Mouse (Mus musculus): ENCODE data around the gene Gm11492.

Gm11492 gene

DNA sequence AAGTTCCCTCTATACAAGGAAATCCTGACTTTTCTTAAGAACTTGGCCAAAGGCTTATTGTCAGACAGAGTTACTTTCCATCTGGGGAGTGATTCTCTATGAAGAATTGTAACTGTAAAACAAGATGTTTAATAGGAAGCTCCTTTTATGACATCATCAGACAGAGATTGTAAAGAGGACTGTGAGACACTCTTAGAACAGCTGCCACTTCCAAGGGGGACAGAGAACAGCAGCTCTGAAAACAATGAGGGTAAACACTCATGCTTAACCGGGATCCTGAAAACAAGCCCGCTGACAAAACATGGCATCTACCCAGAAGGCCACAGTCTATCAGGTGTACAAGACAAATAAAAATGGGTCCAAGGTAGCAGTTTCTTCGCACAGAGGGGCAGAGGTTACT, at the start of gene Gm11492:
Gm11492 (plus strand) TSS at position 153 of the 400 bp plus-strand sequence.
- DNase-seq (ENCODE audit: low spot score in 2 of 2): no peak

DNA sequence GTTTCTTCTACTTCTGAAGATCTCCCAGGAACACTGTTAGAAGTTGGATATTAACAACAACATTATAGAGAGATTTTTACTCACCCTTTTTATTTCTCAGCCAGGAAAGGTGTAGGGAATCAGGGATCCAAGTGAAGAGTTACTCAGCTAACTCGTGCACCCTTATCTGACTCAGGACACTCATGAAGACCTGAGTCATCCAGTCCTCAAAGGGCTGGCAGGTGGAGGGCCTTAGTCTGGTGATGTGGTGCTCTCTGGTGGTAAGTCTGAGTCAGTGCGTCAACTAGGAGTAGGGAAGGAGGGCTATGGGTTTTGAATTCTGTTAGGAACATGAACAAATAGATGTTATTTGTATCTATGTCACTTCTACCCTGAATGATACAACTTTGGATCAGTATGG, 47.2 kb upstream of the Gm11492 start:
- peak in 1 of 2 experiments; percentile 17 for DNase-seq (ENCODE audit: low spot score in 2 of 2)

DNA sequence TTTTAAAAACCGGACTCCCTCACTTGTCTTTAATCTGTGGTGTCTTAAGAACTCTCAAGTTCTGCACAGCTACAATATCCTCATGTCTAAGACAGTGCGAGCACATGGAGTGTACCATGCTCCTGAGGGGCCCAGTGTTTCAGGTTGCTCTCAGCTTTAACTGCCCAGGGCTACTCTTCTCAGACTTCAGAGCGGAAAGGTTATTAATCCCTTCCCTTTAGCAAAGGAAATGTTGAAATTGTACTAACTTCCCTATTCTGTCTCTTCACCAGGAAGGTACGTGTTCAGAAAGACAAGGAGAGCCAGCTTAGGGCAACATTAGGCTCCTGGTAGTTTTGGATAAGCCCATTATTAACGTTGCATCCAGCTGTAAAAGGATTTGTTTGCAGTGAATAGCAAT, 43.0 kb upstream of the Gm11492 start:
- no peak for DNase-seq (ENCODE audit: low spot score in 2 of 2)

DNA sequence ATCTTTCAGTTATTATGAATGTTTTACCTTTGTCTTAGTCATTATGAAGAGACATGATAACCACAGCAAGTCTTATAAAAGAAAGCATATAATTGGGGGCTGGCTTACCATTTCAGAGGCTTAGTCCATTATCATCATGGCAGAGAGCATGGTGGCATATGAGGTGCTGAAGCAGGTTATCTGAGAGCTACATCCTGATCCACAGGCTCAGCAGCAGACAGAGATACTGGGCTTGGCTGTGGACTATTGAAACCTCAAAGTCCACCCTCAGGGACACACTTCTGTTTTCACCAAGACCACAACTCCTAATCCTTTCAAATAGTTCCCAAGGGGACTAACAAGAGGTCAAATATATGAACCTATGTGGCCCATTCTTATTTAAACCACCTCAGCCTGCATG, 42.5 kb upstream of the Gm11492 start:
- DNase-seq (ENCODE audit: low spot score in 2 of 2): no peak

DNA sequence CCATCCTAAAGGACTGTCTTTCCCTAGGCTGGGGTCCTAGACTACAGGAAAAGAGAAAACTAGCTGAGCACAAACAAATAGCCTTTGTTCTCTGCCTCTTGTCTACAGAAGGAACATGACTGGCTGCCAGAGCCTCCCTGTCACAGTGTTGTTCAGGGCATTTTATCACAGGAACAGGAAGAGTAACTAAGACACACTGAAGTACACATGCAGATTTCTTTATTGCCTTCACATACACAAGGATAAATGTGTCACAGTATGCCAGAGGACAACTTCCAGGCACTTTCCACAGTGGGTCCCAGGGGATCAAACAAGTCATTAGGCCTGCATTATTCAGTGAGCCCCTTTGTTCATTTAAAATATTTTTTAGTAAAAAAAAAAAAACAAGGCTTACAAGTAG, 41.7 kb upstream of the Gm11492 start:
- DNase-seq (ENCODE audit: low spot score in 2 of 2): no peak

DNA sequence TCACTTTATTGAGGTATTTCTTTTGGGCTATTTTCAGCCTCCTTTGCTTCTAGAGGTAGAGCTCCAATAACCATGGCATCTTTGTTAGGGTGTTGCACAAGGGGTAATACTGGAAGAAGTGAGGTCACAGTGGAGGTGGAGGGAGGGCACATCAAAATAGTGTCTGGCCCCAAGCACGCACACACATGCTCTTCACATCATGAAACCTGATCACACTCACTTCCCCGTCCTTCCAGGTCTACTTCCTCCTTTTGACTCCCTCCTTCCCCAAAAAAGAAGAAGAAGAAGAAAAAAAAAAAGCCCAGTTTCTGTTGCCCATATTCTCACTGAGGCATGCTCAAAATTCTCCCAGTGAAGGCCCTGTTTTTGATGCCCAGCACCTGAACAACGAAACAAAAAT, 39.1 kb upstream of the Gm11492 start:
- no peak for DNase-seq (ENCODE audit: low spot score in 2 of 2)

DNA sequence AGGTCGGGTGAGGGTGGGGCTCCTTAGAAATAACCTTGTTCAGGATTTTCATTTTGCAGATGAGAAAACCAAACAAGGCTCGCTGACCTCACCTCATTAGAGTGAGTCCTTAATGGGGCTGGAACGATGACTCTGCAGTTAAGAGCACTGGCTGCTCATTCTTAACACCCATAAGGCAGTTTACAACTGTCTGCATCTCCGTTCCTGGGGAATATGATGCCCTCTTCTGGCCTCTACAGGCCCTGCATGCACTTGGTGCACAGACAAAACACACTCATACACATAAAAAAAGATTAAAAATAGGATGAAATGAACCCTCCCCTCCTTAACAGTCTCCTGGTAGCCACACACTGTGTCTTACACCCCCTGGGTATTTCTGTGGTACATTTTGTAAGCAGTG, 38.5 kb upstream of the Gm11492 start:
- no peak for DNase-seq (ENCODE audit: low spot score in 2 of 2)

DNA sequence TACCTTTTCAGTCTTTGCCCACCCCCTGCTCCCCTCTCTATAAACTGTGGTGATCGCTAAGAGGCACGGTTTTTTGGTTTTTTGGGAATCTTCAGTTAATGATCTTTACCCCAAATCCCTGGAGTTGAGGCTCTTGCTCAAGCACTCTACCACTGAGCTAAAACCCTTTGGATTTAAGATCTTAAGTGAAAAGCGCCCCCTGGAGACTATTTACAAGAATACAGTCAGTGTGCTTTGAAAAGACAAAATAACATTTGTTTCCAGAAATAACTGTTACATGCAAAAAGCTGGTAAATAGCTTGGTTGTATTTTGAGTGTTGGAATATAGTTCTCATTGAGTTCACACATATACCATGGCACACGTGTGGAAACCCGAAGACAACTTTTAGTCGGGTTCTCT, 34.8 kb upstream of the Gm11492 start:
- DNase-seq (ENCODE audit: low spot score in 2 of 2): no peak

DNA sequence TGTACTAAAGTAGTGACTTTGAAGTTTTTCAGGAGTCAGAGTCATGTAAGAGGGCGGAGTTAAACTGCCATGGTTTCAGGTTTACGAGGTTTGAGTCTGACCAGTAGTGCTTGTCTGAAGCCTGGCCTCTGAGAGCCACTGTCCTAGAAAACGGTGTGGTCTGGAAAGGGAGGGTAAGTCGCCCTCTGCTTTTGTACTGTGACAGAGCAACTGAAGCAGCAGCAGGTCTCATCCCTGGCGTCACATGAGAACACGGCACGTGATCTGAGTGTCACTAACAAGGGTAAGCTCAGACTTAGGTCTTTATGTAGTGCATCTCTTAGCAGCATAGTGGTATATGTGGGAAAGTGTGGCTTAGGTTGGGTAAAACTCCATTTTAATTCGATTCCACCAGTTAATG, 24.2 kb upstream of the Gm11492 start:
- DNase-seq (ENCODE audit: low spot score in 2 of 2): no peak

DNA sequence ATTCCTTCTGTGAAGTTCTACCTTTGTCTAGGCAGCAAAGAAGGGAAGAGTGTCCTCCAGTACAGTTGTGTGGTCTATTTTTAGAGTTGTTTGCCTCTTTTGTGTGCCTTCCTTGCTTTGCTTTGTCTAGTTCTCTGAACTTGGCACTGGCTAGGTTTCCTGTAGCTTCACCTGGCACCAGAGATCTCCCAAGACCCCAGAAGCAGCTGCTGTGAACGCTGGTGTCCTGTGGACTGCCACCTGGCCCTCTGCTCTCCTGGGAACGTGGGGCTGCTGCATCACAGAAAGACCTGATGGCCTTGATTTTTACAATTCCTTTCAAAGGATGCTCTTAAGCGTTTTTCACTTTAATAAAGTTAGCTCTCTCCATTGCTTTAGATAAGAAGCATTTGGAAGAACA, 23.5 kb upstream of the Gm11492 start:
- DNase-seq (ENCODE audit: low spot score in 2 of 2): no peak

DNA sequence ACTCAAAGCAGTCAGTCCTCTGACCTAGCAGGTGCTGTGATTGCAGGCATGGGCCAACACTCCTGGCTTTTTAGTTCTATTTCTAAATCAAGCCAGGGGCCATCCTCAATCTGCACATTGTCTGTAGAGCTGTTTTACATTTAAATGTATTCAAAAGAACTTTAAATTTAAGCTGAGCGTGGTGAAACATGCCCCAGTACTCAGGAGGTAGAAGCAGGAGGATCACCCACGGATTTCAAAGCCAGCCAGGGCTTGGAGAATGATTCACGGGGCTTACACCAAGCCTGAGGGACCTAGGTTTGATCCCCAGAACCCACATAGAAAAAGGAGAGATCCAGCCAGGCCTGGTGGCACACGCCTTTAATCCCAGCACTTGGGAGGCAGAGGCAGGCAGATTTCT, 13.1 kb upstream of the Gm11492 start:
- DNase-seq (ENCODE audit: low spot score in 2 of 2): no peak

DNA sequence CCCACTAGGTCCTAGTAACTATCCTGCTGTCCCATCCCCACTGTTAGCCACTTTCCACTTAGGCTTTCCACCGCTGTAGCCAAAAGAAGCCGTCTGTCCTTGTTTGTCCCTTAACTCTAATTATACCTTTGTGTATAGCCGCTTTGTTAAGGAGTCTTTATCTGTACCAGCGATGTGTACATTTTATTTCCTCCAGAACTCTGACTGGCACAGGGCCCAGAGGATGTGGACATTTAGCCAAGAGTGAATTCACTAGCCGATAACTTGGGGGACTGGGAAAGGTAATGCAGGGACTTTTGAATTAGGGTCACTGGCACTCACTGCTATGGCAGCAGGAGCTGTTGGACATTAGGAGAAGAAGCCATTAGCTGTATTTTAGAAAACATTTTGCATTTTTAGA, 12.1 kb upstream of the Gm11492 start:
- no peak for DNase-seq (ENCODE audit: low spot score in 2 of 2)

DNA sequence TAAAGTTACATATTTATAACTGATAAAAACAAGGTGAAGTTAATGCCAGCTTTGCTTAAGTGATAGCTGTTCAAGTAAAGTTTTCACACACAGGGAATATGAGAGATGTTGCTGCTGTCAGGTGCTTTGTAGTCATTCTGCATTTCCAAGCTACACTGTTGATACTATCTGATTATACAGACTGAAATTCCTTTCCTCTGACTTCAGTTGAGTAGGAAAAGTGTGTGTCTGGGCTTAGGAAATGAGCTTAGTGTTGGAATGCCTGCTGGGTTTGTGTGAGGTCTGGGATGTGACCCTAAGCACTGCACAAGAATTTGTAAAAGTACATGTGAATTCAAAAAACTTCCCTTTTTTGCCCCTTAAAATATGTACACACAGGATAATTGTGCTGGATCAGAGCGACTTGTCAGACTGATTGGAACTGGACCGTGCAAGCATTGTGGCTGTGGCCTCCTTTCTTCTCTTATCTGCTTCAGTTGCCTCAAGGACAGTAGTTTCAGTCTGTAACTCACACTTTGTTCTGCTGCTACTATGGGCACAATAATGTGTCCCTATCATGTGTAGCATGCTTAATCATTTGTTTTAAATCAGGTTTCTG, 11.2 kb upstream of the Gm11492 start:
- no peak for DNase-seq (ENCODE audit: low spot score in 2 of 2)

DNA sequence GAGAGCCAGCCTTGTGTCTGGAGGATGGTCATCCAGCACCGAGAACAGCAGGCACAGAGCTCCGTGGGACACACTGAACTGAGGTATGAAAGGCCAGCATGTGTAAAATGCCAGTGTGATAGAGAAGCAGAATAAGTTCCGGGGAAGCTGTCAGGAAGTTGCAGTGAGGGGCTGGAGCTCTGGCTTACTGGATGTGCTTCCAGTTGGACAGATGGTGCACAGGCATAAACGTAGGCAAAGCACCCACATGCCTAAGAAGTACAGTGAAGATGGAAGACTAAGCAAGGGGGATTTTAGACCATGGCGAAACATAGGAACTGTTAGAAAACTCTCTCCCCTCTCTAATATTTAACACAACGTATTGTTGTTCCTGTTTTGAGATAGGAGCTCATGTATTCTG, 5.2 kb upstream of the Gm11492 start:
- DNase-seq (ENCODE audit: low spot score in 2 of 2): no peak

DNA sequence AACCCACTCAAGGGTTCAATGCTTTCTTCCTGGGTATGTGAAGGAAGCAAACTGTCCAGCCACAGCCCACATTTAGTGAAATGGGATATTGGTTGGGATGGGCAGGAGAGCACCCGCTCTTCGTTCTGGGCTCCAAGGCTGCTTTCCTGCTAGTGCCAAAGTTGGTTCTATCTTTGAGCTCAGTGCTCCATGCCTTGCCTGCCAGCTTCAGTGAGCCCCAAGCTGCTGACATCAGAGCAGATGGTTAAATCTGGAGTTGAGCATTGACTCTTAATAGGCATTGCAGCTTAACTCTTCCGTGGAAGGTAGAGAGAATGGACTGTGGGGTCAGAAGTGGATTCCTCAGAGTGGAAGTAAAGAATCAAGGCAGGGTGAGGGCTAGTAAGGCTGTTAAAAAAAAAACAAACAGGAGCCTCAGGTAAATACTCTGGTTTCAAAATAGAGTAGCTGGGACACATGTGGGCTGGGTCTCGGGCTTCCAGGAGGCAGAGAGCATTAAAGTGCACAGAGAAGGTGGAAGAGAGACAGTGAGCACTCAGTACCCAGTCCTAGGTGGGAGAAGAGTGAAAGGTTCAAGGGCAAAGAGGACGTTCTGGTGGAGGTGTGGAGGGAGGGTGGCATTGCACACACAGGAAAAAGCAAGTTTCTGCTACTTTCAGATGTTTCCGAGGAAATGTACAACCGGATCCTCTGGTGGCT, 2.0 kb downstream of the Gm11492 start, which contains the start of gene Sept4:
Sept4 (plus strand) TSS at position 649 of the 699 bp plus-strand sequence.
- peak in 1 of 2 experiments; percentile 4 for DNase-seq (ENCODE audit: low spot score in 2 of 2)

DNA sequence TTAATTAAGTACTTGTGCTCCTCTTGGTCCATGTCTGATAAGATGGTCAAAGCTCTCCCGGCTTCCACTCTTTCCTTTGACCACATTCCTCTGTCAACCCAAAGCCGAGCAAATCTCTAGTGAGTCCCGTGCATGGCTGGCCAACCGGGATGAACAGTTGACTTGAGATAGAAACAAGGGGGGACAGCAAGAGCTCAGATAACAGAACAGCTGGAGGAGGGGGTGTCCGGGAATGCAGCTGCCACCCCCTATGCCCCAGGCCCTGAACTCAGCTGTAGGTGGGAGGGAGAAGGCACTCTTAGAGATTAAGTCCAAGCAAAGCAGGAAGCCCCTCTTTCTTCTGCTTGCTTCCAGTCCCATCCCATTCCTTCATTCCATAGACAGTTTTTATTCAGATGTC, 4.3 kb downstream of the Gm11492 start:
- DNase-seq (ENCODE audit: low spot score in 2 of 2): no peak

DNA sequence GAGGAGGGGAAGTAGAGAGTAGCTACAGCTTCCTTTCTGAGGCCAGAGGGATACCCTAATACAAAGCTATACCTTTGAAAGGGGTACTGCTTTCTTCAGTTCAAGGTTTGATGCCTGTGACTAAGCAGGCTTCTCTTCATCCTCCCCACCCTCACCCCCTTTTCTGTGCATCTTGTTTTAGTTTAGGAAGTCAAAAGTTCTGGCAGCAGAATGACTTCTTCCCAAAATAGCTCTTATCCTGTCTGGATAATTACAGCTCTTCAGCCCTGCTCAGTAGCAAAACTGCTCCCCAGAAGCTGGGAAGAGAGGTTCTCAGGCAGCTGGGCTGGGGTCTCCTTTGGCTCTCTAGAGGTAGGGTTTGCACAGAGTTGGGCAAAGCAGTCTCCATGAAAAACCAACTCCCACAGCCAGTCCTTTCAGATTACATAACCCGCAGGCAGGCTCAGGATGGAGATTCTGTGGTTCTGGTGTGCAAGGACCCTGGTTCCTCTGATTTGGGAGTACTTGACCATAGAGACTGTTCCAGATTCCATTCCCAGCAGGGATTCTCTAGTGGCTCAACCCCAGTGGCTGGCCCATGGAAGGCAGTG, 5.0 kb downstream of the Gm11492 start:
- peak in 1 of 2 experiments; percentile 17 for DNase-seq (ENCODE audit: low spot score in 2 of 2)

DNA sequence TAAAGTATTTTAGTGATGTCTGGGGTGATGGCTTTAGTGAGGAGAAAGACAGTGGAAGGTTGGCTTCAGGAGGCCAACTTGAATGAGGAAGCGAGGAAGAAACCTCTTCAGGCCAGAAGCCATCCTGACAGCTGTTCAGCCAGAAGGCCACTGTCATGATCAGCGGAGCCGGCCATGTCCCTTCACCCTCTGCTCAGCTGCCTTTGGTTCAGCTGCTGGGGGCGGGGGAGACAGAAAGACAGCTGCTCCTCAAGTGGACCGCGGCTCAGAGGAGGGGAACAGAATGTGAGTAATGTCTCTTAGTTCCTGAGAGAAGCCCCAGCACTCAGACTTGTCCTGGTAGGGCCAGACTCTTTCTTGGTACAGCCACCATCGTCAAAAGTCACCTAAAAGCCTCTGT, 7.3 kb downstream of the Gm11492 start:
- no peak for DNase-seq (ENCODE audit: low spot score in 2 of 2)

DNA sequence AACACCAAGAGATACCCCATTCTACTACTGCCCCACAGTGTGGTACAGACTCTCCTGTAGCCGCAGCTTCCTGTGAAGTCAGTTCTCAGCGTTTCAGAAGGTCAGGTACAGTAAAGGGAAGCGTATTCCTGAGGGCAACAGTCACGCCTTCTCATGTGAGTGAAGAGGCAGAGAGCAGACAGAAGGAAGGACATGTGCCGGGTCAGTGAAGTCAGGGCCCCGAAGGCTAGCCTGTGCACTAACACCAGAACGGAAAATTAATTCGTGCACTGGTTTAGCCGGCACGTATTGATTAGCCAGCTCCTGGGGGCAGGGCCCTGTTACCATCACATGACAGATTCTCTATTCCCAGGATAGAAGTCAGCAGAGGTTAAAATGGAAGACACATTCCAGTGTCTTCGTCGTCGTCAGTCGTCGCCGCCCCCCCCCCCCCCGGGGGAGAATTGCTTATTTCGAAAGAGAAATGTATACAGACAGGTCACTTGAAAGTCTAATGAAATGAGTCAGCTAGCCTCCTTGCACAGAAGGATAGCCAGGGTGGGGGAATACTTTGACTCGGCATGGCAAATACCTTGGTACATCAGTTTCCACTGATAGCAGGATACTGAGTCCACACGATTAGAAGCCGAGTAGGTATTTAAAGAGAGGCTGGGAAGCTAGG, 8.2 kb downstream of the Gm11492 start:
- DNase-seq (ENCODE audit: low spot score in 2 of 2): no peak

DNA sequence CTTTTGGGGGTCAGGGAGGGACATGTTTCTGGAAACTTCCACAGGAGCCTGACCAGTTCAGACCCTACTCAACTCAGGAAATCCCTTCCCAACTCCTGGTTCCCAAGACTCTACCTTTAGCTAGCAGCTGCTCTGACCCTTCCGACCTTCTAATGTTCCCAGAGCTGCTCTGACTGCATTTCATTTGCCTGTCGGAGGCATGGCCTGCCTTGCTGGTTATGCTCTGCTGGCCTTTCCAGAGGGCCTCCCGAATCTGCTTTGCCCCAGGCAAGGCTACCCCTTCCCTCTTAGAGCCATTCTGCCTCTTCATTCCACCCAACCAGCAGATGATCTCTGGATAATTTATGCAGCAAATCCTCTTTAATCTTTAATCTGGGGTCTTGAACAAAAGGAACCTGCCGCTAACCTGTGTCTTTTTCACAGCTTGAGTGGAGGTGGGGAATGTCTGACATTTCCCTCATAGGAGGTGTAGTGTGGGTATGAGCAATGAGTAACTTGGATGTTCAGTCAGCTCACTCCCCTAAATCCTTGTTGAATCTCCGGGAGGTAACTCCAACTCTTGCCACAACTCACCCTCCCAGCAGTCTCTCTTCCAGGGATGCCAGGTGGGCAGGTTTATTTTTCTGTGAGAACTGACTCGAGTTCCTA, 11.3 kb downstream of the Gm11492 start:
- DNase-seq (ENCODE audit: low spot score in 2 of 2): peak in 1 of 2 experiments; percentile 29

DNA sequence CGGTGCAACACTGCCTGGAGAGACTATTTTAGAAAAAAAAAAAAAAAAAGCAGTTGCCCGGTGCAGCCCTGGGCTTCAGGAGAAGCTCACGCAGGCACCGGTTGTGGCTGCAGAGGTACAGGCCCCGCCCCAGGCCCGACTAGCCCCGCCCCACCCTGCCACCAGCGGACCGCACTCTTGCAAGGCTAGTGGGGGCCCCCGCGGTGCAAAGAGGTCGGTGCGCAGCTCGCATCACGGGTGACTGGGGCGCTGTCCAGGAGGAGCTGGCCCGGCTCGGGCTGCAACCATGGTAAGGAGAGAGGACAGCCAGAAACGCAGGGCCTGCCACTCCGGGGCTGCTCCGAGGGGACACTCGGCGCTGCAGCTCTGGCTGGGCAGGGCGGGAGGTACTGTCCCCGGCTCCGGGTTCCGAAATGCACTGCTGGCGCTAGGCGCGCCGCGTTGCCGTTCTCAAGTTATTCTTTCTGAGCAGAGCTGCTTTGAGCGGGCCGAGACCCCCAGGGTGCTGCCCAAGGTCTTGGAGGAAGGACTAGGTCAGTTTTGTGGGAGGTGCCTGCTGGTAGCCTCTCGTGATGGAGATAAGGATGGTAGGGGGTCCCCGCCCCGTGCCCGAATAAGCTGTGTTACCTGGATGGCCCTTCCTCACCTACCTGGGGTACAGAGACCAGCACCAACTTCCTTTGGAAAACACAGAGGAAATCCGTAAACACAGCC, 12.0 kb downstream of the Gm11492 start:
- peak in 1 of 2 experiments; percentile 70 for DNase-seq (ENCODE audit: low spot score in 2 of 2)
